Mouse (Mus musculus): ENCODE data around the gene Anp32e. TPM values are rescaled to one million over a fixed set of nuclear protein-coding genes. Genes with fewer than 3 reads are reported as not detected.
A peak's percentile ranks its signal among the peaks of the same experiment; 100 is the strongest.

The Anp32e gene
- total RNA-seq, 2 experiments from 2014 or later = 82.7 to 98.9 TPM

- intact Hi-C loops (cut with DNase I) = loop anchor here (2.0 to 5.0 kb wide), 2 partner anchors 30 to 179 kb away; partner anchors contain the start of gene Rprd2
- TF ChIP-seq CTCF (IDR thresholded peaks at IDR 0.05) = no peak
- H3K4me3 ChIP-seq = peak overlapping the region; percentile 74
- H3K27ac ChIP-seq = peak overlapping the region; percentile 92
- no peak for DNase-seq (ENCODE audit: extremely low spot score in 1 of 2, low spot score in 2 of 2)
Measured at GRCm38 (mm10) chr3:95996451-95997073, 67.5 kb downstream of the Anp32e start.

Other genes starting within 250 kb of the Anp32e start
- gene Adamtsl4, start 241.3 kb upstream of the Anp32e start, total RNA-seq (2021) = 1 to 10 TPM; 6.8 to 7.7 TPM
- 10 to 100 TPM in 1 of 2 experiments, 1 to 10 TPM in 1; 9.2 to 11.3 TPM for gene Ecm1, start 189.7 kb upstream of the Anp32e start, total RNA-seq (2021)
- gene Tars2, start 169.0 kb upstream of the Anp32e start, total RNA-seq (2021) = 10 to 100 TPM; 43.5 to 43.8 TPM
- 10 to 100 TPM; 59.6 to 63.5 TPM for gene Rprd2, start 110.4 kb upstream of the Anp32e start, total RNA-seq (2021)
- 10 to 100 TPM; 37.2 to 37.8 TPM for gene Prpf3, start 73.4 kb upstream of the Anp32e start, total RNA-seq (2021)
- 100 to 1,000 TPM; 148 to 150 TPM for gene Mrps21, start 57.7 kb upstream of the Anp32e start, total RNA-seq (2021)
- gene Ciart, start 47.0 kb upstream of the Anp32e start, total RNA-seq (2021) = 10 to 100 TPM; 15.9 to 23.8 TPM
- gene BC028528, start 37.2 kb upstream of the Anp32e start, total RNA-seq (2021) = 1 to 10 TPM; 3.3 to 5.4 TPM
- 10 to 100 TPM; 68.2 to 72.9 TPM for gene Aph1a, start 35.3 kb upstream of the Anp32e start, total RNA-seq (2021)
- gene Car14, start 24.6 kb upstream of the Anp32e start, total RNA-seq (2021) = 1 to 10 TPM; 6.8 to 8.2 TPM
- gene Plekho1, start 66.8 kb downstream of the Anp32e start, total RNA-seq (2021) = 10 to 100 TPM; 73.5 to 86.9 TPM
- gene Vps45, start 129.2 kb downstream of the Anp32e start, total RNA-seq (2021) = 10 to 100 TPM; 38.3 to 45.9 TPM
- gene Otud7b, start 175.3 kb downstream of the Anp32e start, total RNA-seq (2021) = 10 to 100 TPM; 33.3 to 33.4 TPM
- 1 to 10 TPM; 7.3 to 8.1 TPM for gene Mtmr11, start 232.8 kb downstream of the Anp32e start, total RNA-seq (2021)
- gene Sf3b4, start 243.1 kb downstream of the Anp32e start, total RNA-seq (2021) = 10 to 100 TPM; 44.0 to 45.5 TPM